Mouse (Mus musculus) stomach, postnatal 0 days (tissue): Measurements from ENCODE around the gene Tgm3. TPM values are rescaled to one million over a fixed set of nuclear protein-coding genes. Genes with fewer than 3 reads are reported as not detected.

Experiments
- ATAC-seq: fragments of 200-750 bp; cut with Nextera tagmentation; 2 replicates; pipeline ENCODE4 v1.8.0; 2017; ENCODE audit not compliant: low FRiP score, low TSS enrichment
- DNase-seq: peaks from one replicate; pipeline ENCODE4 v3.0.0-alpha.2; 2016; ENCODE audit warnings: low spot score
- H3K27ac ChIP-seq: fragments of 300-500 bp; sonication (generic); replicated peaks from 2 replicates; pipeline ENCODE4 v1.5.1; 2014; ENCODE audit warnings: mild to moderate bottlenecking, control low read depth
- H3K27me3 ChIP-seq: fragments of 300-500 bp; sonication (generic); 2 replicates; pipeline ENCODE4 v1.6.1; 2014; ENCODE audit warnings: low read length; ENCODE audit not compliant: control insufficient read depth, insufficient read depth
- H3K36me3 ChIP-seq: fragments of 300-500 bp; sonication (generic); 2 replicates; pipeline ENCODE4 v1.6.1; 2014; ENCODE audit warnings: low read length, mixed read lengths; ENCODE audit not compliant: control insufficient read depth, insufficient read depth
- H3K4me1 ChIP-seq: fragments of 300-500 bp; sonication (generic); replicated peaks from 2 replicates; pipeline ENCODE4 v1.6.1; 2014; ENCODE audit warnings: antibody characterized with exemption; ENCODE audit not compliant: control insufficient read depth, insufficient read depth
- H3K4me2 ChIP-seq: fragments of 300-500 bp; sonication (generic); replicated peaks from 2 replicates; pipeline ENCODE4 v1.6.1; 2014; ENCODE audit warnings: low read depth, mild to moderate bottlenecking, control low read depth, moderate library complexity
- H3K4me3 ChIP-seq: fragments of 300-500 bp; sonication (generic); 2 replicates; pipeline ENCODE4 v1.5.1; 2014; ENCODE audit warnings: low read depth, low read length, control low read depth
- H3K9ac ChIP-seq: fragments of 300-500 bp; sonication (generic); 2 replicates; pipeline ENCODE4 v1.6.1; 2014; ENCODE audit warnings: mild to moderate bottlenecking, low read length, control low read depth, mixed read lengths
- H3K9me3 ChIP-seq: fragments of 300-500 bp; sonication (generic); 2 replicates; pipeline ENCODE4 v1.6.1; 2016; ENCODE audit warnings: low read length; ENCODE audit not compliant: control insufficient read depth
- CTCF ChIP-seq: IDR thresholded peaks from 2 replicates; pipeline ENCODE4 v1.5.1; 2016; ENCODE audit warnings: antibody characterized with exemption, low read depth, mild to moderate bottlenecking, moderate library complexity
- EP300 ChIP-seq: optimal IDR thresholded peaks from 2 replicates; pipeline ENCODE3; 2016; ENCODE audit warnings: antibody characterized with exemption
- WGBS: fragments of 180-500 bp; shearing (Covaris S2); extraction: QIAGEN DNeasy Blood & Tissue Kit; methylation state at CpG from one replicate; pipeline ENCODE4 v1.1.7; 2014; 5-methylcytosine and 5-hydroxymethylcytosine counted together
- microRNA-seq: library from miRNA; unstranded; fragments of <30 nt; microRNA quantifications from one replicate; pipeline ENCODE4, GENCODE M21; 2016
- polyA plus RNA-seq: library from polyadenylated mRNA; unstranded; fragments of >200 nt; fragmentation: Nextera tagmentation; extraction: Ambion mirVana; gene quantifications from 2 replicates; pipeline ENCODE4 v1.2.1, GENCODE M21; 2015

Gene Tgm3
- polyA plus RNA-seq, 1 experiment from 2014 or later: 6.3 TPM

GRCm38 (mm10) chr2:130070396-130070795, 58.2 kb downstream of the Tgm3 start:
- H3K9me3 ChIP-seq: no peaks in the 10 kb centered on the region
- 69% methylated on average over 2 of the region's 2 CpGs for WGBS
- H3K36me3 ChIP-seq: no peaks in the 10 kb centered on the region
- no peak for ATAC-seq
- no peak overlapping the region for H3K4me3 ChIP-seq
- TF ChIP-seq EP300: no peak
- TF ChIP-seq CTCF: no peak
- no peak overlapping the region for H3K4me2 ChIP-seq
- H3K27me3 ChIP-seq: no peaks in the 10 kb centered on the region
- no peaks in the 10 kb centered on the region for H3K4me1 ChIP-seq
- H3K9ac ChIP-seq: no peak overlapping the region
- no peak overlapping the region for H3K27ac ChIP-seq
- DNase-seq: no peak

Small RNAs within 50 kb of the gene (microRNA-seq; reads per million reads assigned to microRNA genes)
- gene Mir6339: not detected

Other genes starting within 250 kb of the Tgm3 start
- gene Stk35, start 211.8 kb upstream of the Tgm3 start, polyA plus RNA-seq: 5.7 and 5.8 TPM in 2 replicates
- gene Tgm6, start 100.1 kb downstream of the Tgm3 start, polyA plus RNA-seq: not detected in 2 replicates
- gene Snrpb, start 167.1 kb downstream of the Tgm3 start, polyA plus RNA-seq: 306 and 318 TPM in 2 replicates
- 0.02 TPM in 1 of 2 replicates, not detected in the other for gene Tmc2, start 182.8 kb downstream of the Tgm3 start, polyA plus RNA-seq